Mouse (Mus musculus): Measurements from ENCODE around the gene Hivep3. TPM values are rescaled to one million over a fixed set of nuclear protein-coding genes. Genes with fewer than 3 reads are reported as not detected.

Hivep3 gene
- total and polyA plus RNA-seq, 3 experiments = not detected

GRCm38 (mm10) chr4:120029937-120030336 is 296.4 kb downstream of the Hivep3 start:
- Histone ChIP-seq H3K36me3 (ENCODE audit: control insufficient read depth in 1 of 2, insufficient read depth in 2 of 2, low read length in 2 of 2) (no peaks in the 10 kb centered on the region), H3K27me3 (ENCODE audit: control insufficient read depth in 1 of 2, insufficient read depth in 2 of 2, low read length in 2 of 2) (no peaks in the 10 kb centered on the region; a peak in 1 of 4 replicates), H3K9ac (ENCODE audit: control insufficient read depth, low read depth, low read length, poor library complexity, severe bottlenecking) (no peak overlapping the region), H3K79me2 (ENCODE audit: control insufficient read depth, insufficient read depth, low read length, poor library complexity) (no peaks in the 10 kb centered on the region), H3K27ac (ENCODE audit: control insufficient read depth, low read depth, low read length) (no peak overlapping the region), H3K4me1 (ENCODE audit: control insufficient read depth in 1 of 2, insufficient read depth in 2 of 2, low read length in 2 of 2) (no peaks in the 10 kb centered on the region), H3K4me3 (ENCODE audit: control insufficient read depth in 1 of 2, insufficient read depth in 1 of 2, low read depth in 2 of 2, low read length in 2 of 2) (no peak overlapping the region), H3K9me3 (replicated peaks; ENCODE audit: insufficient read depth, low read length) (no peaks in the 10 kb centered on the region)
- no peak for DNase-seq (ENCODE audit: low read depth, low spot score)
- TF ChIP-seq TCF12 (IDR thresholded peaks at IDR 0.05; ENCODE audit: low read depth, low read length) (no peak), MYC (IDR thresholded peaks at IDR 0.05; ENCODE audit: low read depth, low read length) (no peak), ZKSCAN1 (IDR thresholded peaks at IDR 0.05; ENCODE audit: low read depth, low read length) (no peak), POLR2AphosphoS2 (IDR thresholded peaks at IDR 0.05; ENCODE audit: low read length) (no peak), SMC3 (IDR thresholded peaks at IDR 0.05; ENCODE audit: low read depth, low read length) (no peak), KAT2A (conservative IDR thresholded peaks at IDR 0.05; ENCODE audit: low read depth, low read length) (no peak), NRF1 (IDR thresholded peaks at IDR 0.05; ENCODE audit: insufficient read depth, low read depth, low read length, poor library complexity, severe bottlenecking) (no peak), POLR2A (IDR thresholded peaks at IDR 0.05; ENCODE audit: control insufficient read depth in 1 of 2, insufficient read depth in 1 of 2, low read depth in 1 of 2, low read length in 2 of 2, poor library complexity in 1 of 2) (no peak), GABPA (IDR thresholded peaks at IDR 0.05; ENCODE audit: low read depth, low read length) (no peak), RAD21 (IDR thresholded peaks at IDR 0.05; ENCODE audit: low read depth, low read length) (no peak), USF1 (IDR thresholded peaks at IDR 0.05; ENCODE audit: low read depth, low read length) (no peak), MYB (IDR thresholded peaks at IDR 0.05; ENCODE audit: low read depth, low read length) (no peak), NELFE (IDR thresholded peaks at IDR 0.05; ENCODE audit: low read depth, low read length) (no peak), GATA1 (IDR thresholded peaks at IDR 0.05; ENCODE audit: low read depth, low read length) (no peak), ELF1 (IDR thresholded peaks at IDR 0.05; ENCODE audit: low read depth, low read length) (no peak), ZC3H11A (IDR thresholded peaks at IDR 0.05; ENCODE audit: low read depth, low read length) (no peak), RCOR1 (IDR thresholded peaks at IDR 0.05; ENCODE audit: low read depth, low read length) (no peak)

GRCm38 (mm10) chr4:120032320-120032983 is 298.9 kb downstream of the Hivep3 start:
- Histone ChIP-seq H3K27ac (ENCODE audit: control insufficient read depth, low read depth, low read length) (no peak overlapping the region), H3K4me1 (ENCODE audit: control insufficient read depth in 1 of 2, insufficient read depth in 2 of 2, low read length in 2 of 2) (no peaks in the 10 kb centered on the region), H3K27me3 (ENCODE audit: control insufficient read depth in 1 of 2, insufficient read depth in 2 of 2, low read length in 2 of 2) (no peaks in the 10 kb centered on the region; a peak in 1 of 4 replicates), H3K4me3 (ENCODE audit: control insufficient read depth in 1 of 2, insufficient read depth in 1 of 2, low read depth in 2 of 2, low read length in 2 of 2) (no peak overlapping the region), H3K36me3 (ENCODE audit: control insufficient read depth in 1 of 2, insufficient read depth in 2 of 2, low read length in 2 of 2) (no peaks in the 10 kb centered on the region), H3K79me2 (ENCODE audit: control insufficient read depth, insufficient read depth, low read length, poor library complexity) (no peaks in the 10 kb centered on the region), H3K9me3 (replicated peaks; ENCODE audit: insufficient read depth, low read length) (no peaks in the 10 kb centered on the region), H3K9ac (ENCODE audit: control insufficient read depth, low read depth, low read length, poor library complexity, severe bottlenecking) (no peak overlapping the region)
- TF ChIP-seq CTCF (IDR thresholded peaks at IDR 0.05 in 2 of 3, conservative IDR thresholded peaks at IDR 0.05 in 1 of 3; ENCODE audit: control insufficient read depth in 1 of 3, insufficient read depth in 1 of 3, low read depth in 2 of 3, low read length in 3 of 3, poor library complexity in 1 of 3, severe bottlenecking in 1 of 3) (no peak), MEF2A (IDR thresholded peaks at IDR 0.05; ENCODE audit: extremely low read depth, insufficient replicate concordance, low read depth, low read length, poor library complexity, severe bottlenecking) (no peak), POLR2AphosphoS2 (IDR thresholded peaks at IDR 0.05; ENCODE audit: low read length) (no peak), KAT2A (conservative IDR thresholded peaks at IDR 0.05; ENCODE audit: low read depth, low read length) (no peak), ZMIZ1 (IDR thresholded peaks at IDR 0.05; ENCODE audit: low read depth, low read length) (no peak)
- no peak for DNase-seq (ENCODE audit: low read depth, low spot score)

Measured in MEL (cell line).